Mouse (Mus musculus) forebrain, embryonic 14.5 days (tissue): ENCODE results near the gene Zc3h18. TPM values are rescaled to one million over a fixed set of nuclear protein-coding genes. Genes with fewer than 3 reads are reported as not detected.

Source experiments
- ATAC-seq: fragments of 200-750 bp; cut with Nextera tagmentation; 2 replicates; pipeline ENCODE4 v1.8.0; 2017; ENCODE audit warnings: mild to moderate bottlenecking, moderate library complexity
- DNase-seq: peaks from one replicate; pipeline ENCODE4 v3.0.0-alpha.2; 2015; ENCODE audit warnings: low spot score
- H3K27ac ChIP-seq: fragments of 300-500 bp; sonication (generic); 2 replicates; pipeline ENCODE4 v1.5.1; 2014; ENCODE audit warnings: low read depth, mild to moderate bottlenecking, control low read depth, low read length, moderate library complexity
- H3K27me3 ChIP-seq: fragments of 300-500 bp; sonication (generic); replicated peaks from 2 replicates; pipeline ENCODE4 v1.6.1; 2014; ENCODE audit warnings: low read length, control low read depth, mixed read lengths; ENCODE audit not compliant: control insufficient read depth, insufficient read depth
- H3K36me3 ChIP-seq: fragments of 300-500 bp; sonication (generic); 2 replicates; pipeline ENCODE4 v1.6.1; 2014; ENCODE audit warnings: low read length, control low read depth; ENCODE audit not compliant: control insufficient read depth, insufficient read depth
- H3K4me1 ChIP-seq: fragments of 300-500 bp; sonication (generic); 2 replicates; pipeline ENCODE4 v1.6.1; 2014; ENCODE audit warnings: antibody characterized with exemption, low read length, control low read depth; ENCODE audit not compliant: control insufficient read depth, insufficient read depth
- H3K4me2 ChIP-seq: fragments of 300-500 bp; sonication (generic); 2 replicates; pipeline ENCODE4 v1.6.1; 2014; ENCODE audit warnings: mild to moderate bottlenecking, control low read depth, low read length
- H3K4me3 ChIP-seq: fragments of 300-500 bp; sonication (generic); 2 replicates; pipeline ENCODE4 v1.5.1; 2014; ENCODE audit warnings: low read depth, low read length, control low read depth
- H3K9ac ChIP-seq: fragments of 300-500 bp; sonication (generic); 2 replicates; pipeline ENCODE4 v1.6.1; 2014; ENCODE audit warnings: mild to moderate bottlenecking, low read length, control low read depth, moderate library complexity
- H3K9me3 ChIP-seq: fragments of 300-500 bp; sonication (generic); replicated peaks from 2 replicates; pipeline ENCODE4 v1.6.1; 2016; ENCODE audit warnings: low read length, control low read depth, mixed read lengths; ENCODE audit not compliant: control insufficient read depth
- WGBS: fragments of 180-500 bp; shearing (Covaris S2); extraction: QIAGEN DNeasy Blood & Tissue Kit; methylation state at CpG from one replicate; pipeline ENCODE4 v1.1.7; 2014; 5-methylcytosine and 5-hydroxymethylcytosine counted together
- polyA plus RNA-seq: library from polyadenylated mRNA; unstranded; fragments of >200 nt; fragmentation: Nextera tagmentation; extraction: Ambion mirVana; gene quantifications from 2 replicates; pipeline ENCODE4 v1.2.1, GENCODE M21; 2014

Zc3h18 gene
- polyA plus RNA-seq, 1 experiment from 2014 or later, result 24.8 TPM

DNA sequence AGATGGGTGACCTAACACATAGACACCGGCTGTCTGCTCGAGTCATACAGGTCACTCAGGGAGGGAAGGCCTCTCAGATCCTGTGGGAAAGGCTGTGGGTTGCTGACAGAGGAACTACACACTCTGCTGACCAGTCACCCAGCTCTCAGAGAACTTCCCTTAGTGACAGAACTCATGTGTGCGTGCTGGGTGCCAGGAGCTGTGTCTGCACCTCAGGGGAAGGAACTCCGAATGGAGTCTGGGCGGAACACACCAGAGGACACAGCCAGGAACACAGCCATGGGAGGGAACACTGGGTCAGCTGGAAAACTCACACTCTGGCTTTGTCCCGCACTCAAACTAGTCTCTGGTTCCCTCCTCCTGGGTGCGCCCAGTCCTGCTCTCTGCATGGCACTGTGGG, 31.3 kb downstream of the Zc3h18 start:
- ATAC-seq, result no peak
- Histone ChIP-seq H3K27ac (no peak overlapping the region), H3K9me3 (no peaks in the 10 kb centered on the region), H3K4me1 (no peaks in the 10 kb centered on the region), H3K9ac (no peak overlapping the region), H3K4me2 (no peak overlapping the region), H3K27me3 (no peaks in the 10 kb centered on the region), H3K36me3 (peaks cover 99% of the 10 kb centered on the region), H3K4me3 (no peak overlapping the region)
- 94% methylated on average over 7 of the region's 7 CpGs for WGBS
- DNase-seq, result no peak

- H3K9ac ChIP-seq, result no peak overlapping the region
- DNase-seq (no peak), ATAC-seq (no peak)
- H3K36me3 ChIP-seq, result peaks cover 97% of the 10 kb centered on the region
- H3K4me1 ChIP-seq, result no peaks in the 10 kb centered on the region
- H3K27me3 ChIP-seq, result no peaks in the 10 kb centered on the region
- H3K4me2 ChIP-seq, result no peak overlapping the region
- H3K9me3 ChIP-seq, result no peaks in the 10 kb centered on the region
- H3K4me3 ChIP-seq, result no peak overlapping the region
- no peak overlapping the region for H3K27ac ChIP-seq
- WGBS, result 89% methylated on average over 9 of the region's 9 CpGs
Observed at GRCm38 (mm10) chr8:122414311-122414710, 37.9 kb downstream of the Zc3h18 start.

- Histone ChIP-seq H3K9ac (no peak overlapping the region), H3K27ac (no peak overlapping the region), H3K4me3 (no peak overlapping the region), H3K27me3 (no peaks in the 10 kb centered on the region), H3K4me2 (no peak overlapping the region), H3K36me3 (peaks cover 88% of the 10 kb centered on the region), H3K4me1 (no peaks in the 10 kb centered on the region), H3K9me3 (no peaks in the 10 kb centered on the region)
- DNase-seq (no peak), ATAC-seq (no peak)
- WGBS, result 88% methylated on average over 6 of the region's 6 CpGs
Observed at GRCm38 (mm10) chr8:122415554-122415953, 39.1 kb downstream of the Zc3h18 start.

DNA sequence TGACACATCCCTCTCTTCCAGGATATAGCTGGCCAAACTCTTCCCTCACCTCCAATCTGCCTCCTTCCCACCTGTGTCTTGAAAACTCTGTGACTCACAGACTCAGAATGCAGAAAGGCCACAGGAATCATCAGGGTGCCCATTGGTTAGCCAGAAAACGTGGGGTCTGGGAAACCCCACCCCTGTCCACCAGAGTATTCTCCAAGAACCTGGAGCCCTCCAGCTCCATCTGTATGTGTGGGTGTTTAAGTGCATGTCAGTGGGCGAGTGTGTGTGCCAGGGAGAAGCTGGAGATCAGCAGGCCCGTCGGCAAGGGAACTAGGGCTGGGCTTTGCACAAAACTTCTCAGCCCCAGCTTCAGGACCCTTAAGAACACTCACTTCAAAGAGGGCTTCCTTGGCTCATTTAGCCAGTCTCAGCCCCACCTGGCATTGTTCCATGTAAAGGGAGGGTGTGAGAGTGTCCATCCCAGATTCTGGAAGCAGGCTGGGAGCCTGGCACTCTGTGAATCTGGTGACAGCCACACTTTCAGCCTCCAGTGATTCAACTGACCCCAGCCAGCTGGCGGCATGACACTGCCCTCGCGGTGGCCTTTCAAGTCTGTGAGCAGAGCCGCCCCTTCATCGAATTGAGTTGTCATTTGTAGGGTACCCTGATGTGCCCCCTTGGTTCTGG, 43.6 kb downstream of the Zc3h18 start:
- ATAC-seq (no peak), DNase-seq (peak; percentile 26)
- H3K4me3 ChIP-seq, result no peak overlapping the region
- H3K4me1 ChIP-seq, result no peaks in the 10 kb centered on the region
- H3K27me3 ChIP-seq, result no peaks in the 10 kb centered on the region
- H3K36me3 ChIP-seq, result peaks cover 43% of the 10 kb centered on the region
- H3K4me2 ChIP-seq, result no peak overlapping the region
- H3K9ac ChIP-seq, result no peak overlapping the region
- no peaks in the 10 kb centered on the region for H3K9me3 ChIP-seq
- no peak overlapping the region for H3K27ac ChIP-seq
- 66% methylated on average over 9 of the region's 9 CpGs for WGBS

- no peak within 1 kb of the TSS for H3K9ac ChIP-seq
- no peak within 1 kb of the TSS for H3K27ac ChIP-seq
- H3K4me2 ChIP-seq, result no peak within 1 kb of the TSS
- DNase-seq, result no peak
- H3K4me3 ChIP-seq, result no peak within 1 kb of the TSS
- H3K27me3 ChIP-seq, result no peaks in the 10 kb centered on the region
- peaks cover 28% of the 10 kb centered on the region for H3K36me3 ChIP-seq
- WGBS, result 85% methylated on average over 14 of the region's 14 CpGs
- no peaks in the 10 kb centered on the region for H3K9me3 ChIP-seq
- H3K4me1 ChIP-seq, result no peaks in the 10 kb centered on the region
- no peak for ATAC-seq
Observed at GRCm38 (mm10) chr8:122421376-122422070, 45.1 kb downstream of the Zc3h18 start, which contains the start of gene Il17c. TSS of gene Il17c (plus strand) at chr8:122422020.

GRCm38 (mm10) chr8:122423217-122423616, 46.8 kb downstream of the Zc3h18 start:
- DNase-seq (no peak), ATAC-seq (no peak)
- Histone ChIP-seq H3K9ac (no peak overlapping the region), H3K4me3 (no peak overlapping the region), H3K36me3 (peaks cover 13% of the 10 kb centered on the region), H3K27ac (no peak overlapping the region), H3K27me3 (no peaks in the 10 kb centered on the region), H3K4me1 (no peaks in the 10 kb centered on the region), H3K4me2 (no peak overlapping the region), H3K9me3 (no peaks in the 10 kb centered on the region)
- WGBS, result 88% methylated on average over 24 of the region's 24 CpGs

- no peaks in the 10 kb centered on the region for H3K4me1 ChIP-seq
- ATAC-seq (no peak), DNase-seq (peak; percentile 6)
- H3K4me2 ChIP-seq, result no peak overlapping the region
- no peak overlapping the region for H3K27ac ChIP-seq
- H3K9me3 ChIP-seq, result no peaks in the 10 kb centered on the region
- no peak overlapping the region for H3K9ac ChIP-seq
- no peak overlapping the region for H3K4me3 ChIP-seq
- no peaks in the 10 kb centered on the region for H3K27me3 ChIP-seq
- peaks cover 9% of the 10 kb centered on the region; the same call in 1 of the 2 replicates for H3K36me3 ChIP-seq
- 57% methylated on average over 5 of the region's 5 CpGs for WGBS
Observed at GRCm38 (mm10) chr8:122423659-122424058, 47.2 kb downstream of the Zc3h18 start.

DNA sequence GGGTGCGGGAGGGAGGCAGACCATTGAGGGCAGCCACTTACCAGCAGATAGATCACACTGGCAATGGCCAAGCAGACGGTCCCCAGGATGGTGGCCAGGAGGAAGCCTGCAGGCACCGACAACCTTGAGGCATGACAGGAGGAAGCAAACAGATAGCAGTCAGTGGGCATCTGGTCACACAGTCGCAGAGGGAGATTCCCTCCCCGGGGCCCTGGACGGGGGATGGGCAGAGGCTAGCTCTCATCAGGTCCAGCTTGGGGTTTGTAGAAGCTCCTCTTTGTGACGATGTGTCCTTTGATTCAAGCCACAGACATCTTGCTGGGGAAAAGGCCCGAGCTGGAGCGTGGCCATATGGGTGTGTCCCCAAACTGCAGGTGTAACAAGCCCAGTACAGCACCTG, 49.7 kb downstream of the Zc3h18 start:
- Histone ChIP-seq H3K27me3 (no peaks in the 10 kb centered on the region), H3K27ac (no peak overlapping the region), H3K9me3 (no peaks in the 10 kb centered on the region), H3K4me1 (no peaks in the 10 kb centered on the region), H3K9ac (no peak overlapping the region), H3K4me3 (no peak overlapping the region), H3K36me3 (no peaks in the 10 kb centered on the region), H3K4me2 (no peak overlapping the region)
- ATAC-seq (no peak), DNase-seq (no peak)
- 79% methylated on average over 9 of the region's 9 CpGs for WGBS

- WGBS, result 93% methylated on average over 7 of the region's 7 CpGs
- no peak overlapping the region for H3K9ac ChIP-seq
- no peaks in the 10 kb centered on the region for H3K9me3 ChIP-seq
- H3K27ac ChIP-seq, result no peak overlapping the region
- H3K4me3 ChIP-seq, result no peak overlapping the region
- ATAC-seq (no peak), DNase-seq (no peak)
- H3K27me3 ChIP-seq, result no peaks in the 10 kb centered on the region
- no peak overlapping the region for H3K4me2 ChIP-seq
- H3K4me1 ChIP-seq, result no peaks in the 10 kb centered on the region; the same call in 1 of the 2 replicates
- H3K36me3 ChIP-seq, result no peaks in the 10 kb centered on the region
Observed at GRCm38 (mm10) chr8:122427607-122428006, 51.2 kb downstream of the Zc3h18 start.
